Mouse (Mus musculus) adrenal gland, adult 8-10 months (tissue): Measurements from ENCODE around the gene Stox2. TPM values are rescaled to one million over a fixed set of nuclear protein-coding genes. Genes with fewer than 3 reads are reported as not detected.

Experiments used
- DNase-seq: peaks from one replicate; pipeline ENCODE4 v3.0.0; 2022
- total RNA-seq, 4 experiments: library from RNA; stranded (reverse); gene quantifications; 2 replicates each; pipeline ENCODE4 v1.2.4; 2022

Stox2 gene
- total RNA-seq, 4 experiments from 2014 or later = 9.6 to 13.5 (median 12.3) TPM

GRCm38 (mm10) chr8:47241421-47242078 is 204.6 kb downstream of the Stox2 start:
- no peak for DNase-seq

DNA sequence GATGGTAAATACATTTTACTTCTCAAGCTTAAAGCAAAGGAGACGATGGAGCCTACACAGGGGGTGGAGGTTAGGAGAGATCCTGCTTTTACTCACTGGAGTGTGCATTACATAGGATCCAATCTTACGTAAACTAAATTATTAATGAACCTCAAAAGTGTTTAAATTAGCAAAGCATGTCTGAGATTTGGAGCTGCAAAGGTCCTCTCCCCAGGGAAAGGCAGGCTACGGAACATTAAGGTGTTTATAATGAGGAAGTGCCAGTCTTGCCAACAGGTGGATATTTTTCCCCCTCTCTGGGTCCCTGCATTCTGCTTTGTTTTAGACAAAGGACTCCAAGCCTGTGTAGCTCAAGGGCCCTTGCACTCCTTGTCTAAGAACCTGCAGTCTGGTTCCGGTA is 205.3 kb downstream of the Stox2 start:
- no peak for DNase-seq

- no peak for DNase-seq
These were observed 205.9 kb downstream of the Stox2 start for GRCm38 (mm10) chr8:47240266-47240665.

GRCm38 (mm10) chr8:47232081-47232480 is 214.1 kb downstream of the Stox2 start:
- no peak for DNase-seq

DNA sequence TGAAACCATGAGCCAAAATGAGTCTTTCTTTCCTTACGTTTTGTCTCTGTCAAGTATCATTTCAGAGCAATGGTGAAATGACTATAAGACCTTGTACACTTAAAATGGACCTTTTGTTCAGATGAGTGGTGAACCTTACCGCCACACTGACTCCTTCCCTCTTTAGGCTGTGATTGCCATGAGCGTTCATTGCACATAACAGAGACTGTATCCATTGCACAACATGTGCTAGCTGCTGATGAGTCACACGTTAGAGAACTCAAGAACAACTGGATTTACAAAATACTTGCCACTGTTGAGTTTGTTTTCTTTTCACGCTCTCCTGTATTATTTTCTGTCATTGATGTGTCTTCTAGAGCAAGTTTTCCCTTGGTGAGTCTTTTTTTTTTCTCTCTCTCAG is 216.1 kb downstream of the Stox2 start:
- DNase-seq = no peak

DNA sequence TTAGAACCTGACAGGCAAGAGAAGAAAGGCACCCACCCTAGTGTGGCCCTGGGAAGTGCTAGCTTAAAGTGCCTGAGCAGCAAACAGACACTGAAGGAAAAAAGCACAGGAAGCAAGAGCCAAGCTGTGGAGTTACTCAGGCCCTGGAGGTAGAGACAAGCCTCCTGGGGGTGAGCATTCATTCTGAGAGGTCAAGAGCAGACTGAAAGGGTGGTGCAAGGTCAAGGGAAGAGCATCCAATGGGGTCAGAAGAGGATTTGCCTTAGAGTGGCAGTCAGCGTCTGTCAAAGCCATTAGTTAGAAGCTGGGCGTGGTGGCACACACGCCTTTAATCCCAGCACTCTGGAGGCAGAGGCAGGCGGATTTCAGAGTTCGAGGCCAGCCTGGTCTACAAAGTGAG is 224.3 kb downstream of the Stox2 start:
- DNase-seq = no peak

- DNase-seq = no peak
These were observed 225.0 kb downstream of the Stox2 start for GRCm38 (mm10) chr8:47221191-47221590.

DNA sequence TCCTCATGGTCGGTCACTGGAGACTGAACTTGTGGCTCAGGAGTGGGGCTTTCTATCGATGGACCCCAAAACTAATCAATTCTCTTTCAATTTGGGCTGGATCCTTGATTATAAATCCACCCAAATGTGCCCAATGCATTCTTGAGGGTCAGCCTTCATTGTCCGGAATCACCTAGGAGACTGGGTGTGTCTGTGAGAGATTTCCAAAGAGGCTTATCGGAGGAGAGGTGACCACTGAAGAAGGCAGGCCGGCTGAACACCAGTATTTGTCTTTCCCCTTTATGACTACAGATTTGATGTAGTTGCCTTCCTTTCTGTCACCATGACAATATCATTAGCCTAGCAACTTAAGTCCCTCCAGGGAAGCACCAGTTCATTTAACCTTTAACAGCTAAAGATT is 225.8 kb downstream of the Stox2 start:
- no peak for DNase-seq

DNA sequence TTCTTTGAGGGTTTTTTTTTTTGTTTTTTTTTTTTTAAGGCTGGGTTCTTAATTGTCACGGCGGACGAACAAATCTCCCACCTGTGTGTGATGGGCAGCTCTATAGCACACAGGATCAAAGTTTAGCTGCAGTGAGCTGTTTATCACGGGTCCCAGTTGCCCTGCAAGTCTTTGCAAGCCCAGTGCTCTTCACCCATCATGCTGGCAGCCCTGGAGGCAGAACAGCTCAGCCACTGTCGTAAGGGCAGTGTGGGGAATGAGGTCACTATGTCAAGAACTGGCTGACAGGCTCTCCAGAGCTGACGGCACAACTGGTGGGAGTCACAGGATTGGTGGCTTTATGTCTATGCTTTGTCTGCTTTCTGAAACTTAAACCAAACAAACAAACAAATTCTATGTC is 227.6 kb downstream of the Stox2 start:
- peak; percentile 17 for DNase-seq

- no peak for DNase-seq
These were observed 228.1 kb downstream of the Stox2 start for GRCm38 (mm10) chr8:47218021-47218420.

DNA sequence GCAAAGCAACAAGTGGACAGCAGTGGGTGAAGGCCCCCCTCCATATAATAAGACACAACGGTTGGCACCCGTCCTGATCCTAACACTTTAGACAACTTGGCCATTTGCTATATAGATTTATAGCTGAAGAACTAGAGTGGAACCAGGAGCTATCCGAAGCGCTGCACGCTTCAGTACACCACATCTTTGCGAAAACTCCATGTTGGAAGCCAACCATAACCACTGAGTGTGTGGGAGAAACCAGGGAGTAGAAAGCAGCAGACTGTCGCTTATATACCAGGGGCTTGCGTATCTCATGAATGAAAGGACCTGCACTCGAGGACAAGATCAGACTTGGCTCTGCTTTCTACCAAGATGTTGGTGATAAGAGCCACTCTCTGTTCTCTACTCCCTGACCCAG is 234.0 kb downstream of the Stox2 start:
- DNase-seq = no peak

- DNase-seq = no peak
These were observed 234.9 kb downstream of the Stox2 start for GRCm38 (mm10) chr8:47211226-47211625.

- no peak for DNase-seq
These were observed 237.9 kb downstream of the Stox2 start for GRCm38 (mm10) chr8:47208246-47208645.

DNA sequence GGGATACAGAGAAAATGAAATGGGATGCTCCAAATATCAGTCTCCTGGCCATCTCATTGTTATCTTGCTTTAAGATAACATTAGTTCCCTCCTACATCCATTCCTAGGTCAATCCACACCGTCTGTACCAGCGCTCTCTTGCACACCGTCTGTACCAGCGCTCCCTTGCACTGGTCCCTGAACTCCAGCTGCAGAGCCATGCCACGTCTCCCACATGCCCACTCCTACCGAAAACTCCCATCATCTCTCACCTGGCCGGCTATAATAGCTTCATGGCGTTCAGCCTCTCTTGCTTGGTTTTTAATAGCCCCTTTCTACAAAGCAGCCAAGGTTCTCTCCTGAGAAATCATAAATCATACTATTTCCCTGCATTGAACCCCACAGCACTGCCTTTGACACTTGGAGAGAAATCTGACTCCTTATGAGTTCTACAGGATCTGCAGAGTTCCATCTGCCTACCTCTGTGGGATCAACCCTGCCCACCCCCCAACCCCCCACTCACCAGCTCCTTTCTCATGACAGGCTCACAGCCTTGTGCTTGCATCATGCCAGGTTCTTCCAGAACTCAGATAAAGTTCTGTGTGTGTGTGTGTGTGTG is 239.4 kb downstream of the Stox2 start:
- no peak for DNase-seq

- DNase-seq = no peak
These were observed 240.7 kb downstream of the Stox2 start for GRCm38 (mm10) chr8:47205472-47205871.

- no peak for DNase-seq
These were observed 249.8 kb downstream of the Stox2 start for GRCm38 (mm10) chr8:47196391-47196790.

DNA sequence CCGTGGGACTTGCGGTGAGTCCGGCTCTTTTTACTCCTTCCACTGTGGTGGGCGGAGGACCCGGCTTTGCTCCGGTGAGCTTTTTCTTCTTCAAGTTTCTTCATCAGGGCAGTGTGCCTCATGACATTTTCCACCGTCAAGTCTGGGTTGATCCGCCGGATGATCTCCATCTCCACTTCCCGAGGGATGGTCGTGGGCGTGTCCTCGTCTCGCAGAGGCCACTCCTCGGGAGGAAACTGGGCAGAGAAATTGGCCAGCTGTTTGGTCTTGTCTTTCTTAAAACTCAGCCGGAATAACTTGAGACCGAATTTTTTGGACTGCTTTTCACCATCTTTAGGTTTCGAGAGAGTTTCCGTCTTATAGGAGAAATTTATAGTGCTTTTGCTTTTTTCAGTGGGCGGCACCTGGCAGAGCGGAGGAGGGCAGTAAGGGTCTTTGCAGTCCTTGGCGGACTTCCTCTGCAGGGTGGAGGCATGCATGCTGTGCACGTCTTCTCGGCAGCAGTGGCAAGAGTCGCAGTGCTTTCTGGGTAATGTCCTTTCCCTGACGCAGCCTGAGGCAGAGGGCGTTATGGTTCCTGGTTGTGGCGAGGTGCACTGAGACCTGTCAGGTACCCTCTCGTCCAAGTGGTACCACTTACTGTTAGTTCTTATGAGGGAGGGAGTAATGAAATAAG is 252.7 kb downstream of the Stox2 start:
- no peak for DNase-seq

DNA sequence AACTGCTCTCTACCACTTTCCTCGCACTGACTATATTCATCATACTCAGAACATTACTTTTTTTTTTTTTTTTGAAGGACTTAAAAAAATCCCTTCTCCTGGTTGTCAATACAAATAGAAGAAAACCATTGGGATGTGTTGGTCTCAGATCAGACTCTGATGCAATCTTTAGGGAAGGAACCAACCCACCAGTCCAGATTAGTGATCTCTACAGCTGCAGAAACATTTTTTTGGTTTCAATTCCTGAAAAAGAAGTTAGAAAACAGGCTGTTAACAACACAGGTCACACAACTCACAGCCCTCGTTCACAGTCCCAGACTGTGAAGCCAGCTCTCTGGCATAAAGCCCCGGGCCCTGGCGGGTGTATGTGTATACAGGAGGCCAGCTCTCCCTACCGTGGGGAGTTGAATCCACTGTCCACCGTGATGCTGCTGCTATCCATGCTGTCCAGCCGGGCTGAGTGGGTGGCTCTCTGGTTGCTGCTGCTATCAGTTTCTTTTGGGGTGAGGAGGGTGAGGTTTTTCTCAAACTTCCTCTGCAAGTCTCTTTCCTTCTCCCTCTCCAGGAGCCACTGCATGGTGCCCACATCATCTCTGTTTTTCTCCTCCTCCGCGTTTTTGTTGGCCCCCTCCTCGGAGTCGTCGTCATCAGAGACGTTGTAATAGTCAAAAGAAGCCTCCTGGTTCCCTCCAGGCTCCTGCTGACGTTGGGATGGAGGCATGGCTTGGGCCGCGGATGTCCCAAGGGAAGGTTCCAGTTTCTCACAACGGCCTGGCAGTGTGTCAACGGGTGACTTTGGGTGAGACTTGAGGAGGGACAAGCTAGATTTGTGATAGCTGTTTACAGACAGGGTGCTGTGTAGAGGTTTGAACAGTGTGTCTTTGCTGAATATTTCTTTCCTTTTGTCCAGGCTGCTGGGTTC is 254.5 kb downstream of the Stox2 start:
- no peak for DNase-seq

DNA sequence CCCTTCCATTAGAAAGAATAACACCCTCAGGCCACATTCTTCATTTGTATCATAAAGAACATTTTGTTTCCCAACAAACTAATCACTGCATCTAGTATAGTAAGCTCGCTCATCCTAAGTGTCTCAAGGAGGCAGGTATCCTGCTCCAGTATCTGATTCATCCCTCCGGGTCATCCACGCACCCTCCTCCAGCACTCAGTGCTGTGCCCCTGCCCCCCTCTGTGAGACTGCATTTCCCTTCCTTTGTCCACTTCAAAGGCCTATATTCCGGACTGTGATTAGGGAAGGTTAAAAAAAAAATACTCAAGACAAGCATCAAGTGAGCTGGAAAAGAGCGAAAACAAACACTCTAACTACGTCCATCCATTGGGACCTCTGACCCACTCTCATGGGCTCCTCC is 260.8 kb downstream of the Stox2 start:
- no peak for DNase-seq

DNA sequence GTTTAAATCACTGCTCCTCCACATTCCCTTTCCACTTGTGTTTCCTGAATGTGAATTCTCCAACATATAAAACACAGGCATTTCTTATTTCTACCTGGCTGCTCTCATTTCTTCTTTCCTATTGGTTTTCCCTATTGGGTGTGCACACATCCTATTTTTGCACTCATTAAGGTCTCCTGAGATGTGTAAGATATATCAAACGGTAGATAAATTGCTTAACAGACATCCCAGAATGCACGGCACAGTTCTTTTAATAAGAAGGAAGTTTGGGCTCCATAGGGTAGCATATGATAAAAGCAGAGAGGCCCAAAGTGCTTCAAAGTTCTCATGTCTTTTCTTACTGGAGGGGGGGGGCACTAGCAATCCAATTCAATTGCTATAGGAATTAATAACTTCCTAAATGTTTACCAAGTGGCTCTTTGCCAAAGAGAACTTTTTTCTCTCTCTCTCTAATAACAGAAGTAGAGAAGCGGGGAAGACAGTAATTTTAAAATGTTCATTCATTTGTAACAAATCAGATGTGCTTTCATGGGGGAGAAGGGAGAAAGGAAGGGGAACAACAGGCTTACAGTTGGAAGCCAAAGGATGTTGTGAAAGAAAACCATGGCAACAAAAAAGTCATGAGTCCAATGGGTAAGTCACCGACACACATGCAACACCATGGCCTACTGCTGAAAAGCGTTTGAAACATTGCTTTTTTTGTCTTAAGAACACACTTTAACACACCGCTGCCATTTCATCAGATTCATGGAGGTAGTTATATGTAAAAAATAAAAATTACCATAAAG is 263.2 kb downstream of the Stox2 start:
- DNase-seq = no peak

DNA sequence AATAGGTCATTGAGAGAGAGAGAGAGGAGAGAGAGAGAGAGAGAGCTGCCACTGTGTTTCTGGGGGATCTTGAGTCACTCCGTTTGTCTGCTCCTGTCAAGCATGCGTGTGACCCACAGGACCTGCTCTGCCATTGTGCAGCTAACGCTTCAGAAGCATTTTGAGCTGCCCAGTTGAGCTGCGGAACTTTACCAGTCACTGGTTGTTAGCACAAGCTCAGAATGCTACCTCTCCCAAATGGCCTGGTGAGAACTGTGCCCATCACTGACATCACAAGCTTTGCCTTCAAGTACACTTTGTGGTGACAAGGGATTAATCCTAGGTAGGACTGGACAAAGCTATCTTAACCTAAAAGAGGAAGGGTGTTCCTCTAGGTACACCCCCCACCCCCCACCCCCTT is 263.9 kb downstream of the Stox2 start:
- no peak for DNase-seq

- no peak for DNase-seq
These were observed 265.0 kb downstream of the Stox2 start for GRCm38 (mm10) chr8:47181032-47181698.
